Mouse (Mus musculus): ENCODE results near the gene Creld1. TPM values are rescaled to one million over a fixed set of nuclear protein-coding genes. Genes with fewer than 3 reads are reported as not detected.

Creld1 gene
- total and polyA plus RNA-seq, 3 experiments: 3.4 to 12.9 (median 4.3) TPM

GRCm38 (mm10) chr6:113447639-113448038, 35.5 kb upstream of the Creld1 start:
- no peaks in the 10 kb centered on the region for H3K9me3 ChIP-seq (replicated peaks; ENCODE audit: low read length)
- H3K79me2 ChIP-seq (replicated peaks; ENCODE audit: control insufficient read depth, extremely low read depth, insufficient read depth, poor library complexity, severe bottlenecking): peaks cover 12% of the 10 kb centered on the region
- H3K27ac ChIP-seq (ENCODE audit: insufficient read depth, low read depth): no peak overlapping the region
- in situ Hi-C loops (cut with MboI; ENCODE audit: low pct_ligation_motif_present, low pct_unique_long_range_greater_than_20kb, low sequenced_read_pairs) (no loop called here), dilution Hi-C loops (cut with MboI; ENCODE audit: extremely low pct_ligation_motif_present, extremely low pct_unique_long_range_greater_than_20kb, low sequenced_read_pairs) (no loop called here)
- DNase-seq (ENCODE audit: extremely low read depth): no peak
- no peak overlapping the region for H3K9ac ChIP-seq (ENCODE audit: insufficient read depth, low read depth)
- peaks cover 4 to 24% of the 10 kb centered on the region in 2 experiments for H3K4me1 ChIP-seq (ENCODE audit: control insufficient read depth in 1 of 2, insufficient read depth in 2 of 2)
- no peak for TF ChIP-seq PAX5 (IDR thresholded peaks at IDR 0.05; ENCODE audit: low read length)
- no peak for TF ChIP-seq KAT2A (IDR thresholded peaks at IDR 0.05; ENCODE audit: insufficient replicate concordance, low read length)
- TF ChIP-seq JUND (conservative IDR thresholded peaks at IDR 0.05; ENCODE audit: low read depth, low read length): no peak
- TF ChIP-seq ZC3H11A (IDR thresholded peaks at IDR 0.05; ENCODE audit: low read depth, low read length): no peak
- TF ChIP-seq TCF12 (IDR thresholded peaks at IDR 0.05; ENCODE audit: low read depth, low read length): no peak
- TF ChIP-seq ZKSCAN1 (IDR thresholded peaks at IDR 0.05; ENCODE audit: borderline replicate concordance, low read depth, low read length): no peak
- no peak for TF ChIP-seq CHD1 (IDR thresholded peaks at IDR 0.05; ENCODE audit: low read depth, low read length)
- TF ChIP-seq BHLHE40 (IDR thresholded peaks at IDR 0.05; ENCODE audit: low read depth, low read length): no peak
- no peak for TF ChIP-seq EP300 (IDR thresholded peaks at IDR 0.05; ENCODE audit: low read length)
- TF ChIP-seq MEF2A (IDR thresholded peaks at IDR 0.05; ENCODE audit: borderline replicate concordance, low read depth, low read length): no peak
- TF ChIP-seq USF1 (IDR thresholded peaks at IDR 0.05; ENCODE audit: low read depth, low read length): no peak
- TF ChIP-seq RCOR1 (conservative IDR thresholded peaks at IDR 0.05; ENCODE audit: low read depth, low read length): no peak
- TF ChIP-seq MAX (IDR thresholded peaks at IDR 0.05; ENCODE audit: low read length): no peak
- no peak for TF ChIP-seq UBTF (IDR thresholded peaks at IDR 0.05; ENCODE audit: low read depth, low read length)
- TF ChIP-seq ETS1 (conservative IDR thresholded peaks at IDR 0.05; ENCODE audit: low read depth, low read length): no peak
- TF ChIP-seq CTCF (conservative IDR thresholded peaks at IDR 0.05 in 1 of 2, IDR thresholded peaks at IDR 0.05 in 1 of 2; ENCODE audit: low read depth in 2 of 2, low read length in 2 of 2): no peak
- no peak for TF ChIP-seq USF2 (conservative IDR thresholded peaks at IDR 0.05; ENCODE audit: low read depth, low read length)
- H3K27me3 ChIP-seq (replicated peaks): no peaks in the 10 kb centered on the region
- H3K4me2 ChIP-seq (ENCODE audit: insufficient read depth, low read depth, poor library complexity, severe bottlenecking): no peak overlapping the region
- no peak overlapping the region for H3K4me3 ChIP-seq (replicated peaks in 1 of 3; ENCODE audit: low read depth in 2 of 3, low read length in 2 of 3, poor library complexity in 1 of 3)
- H3K36me3 ChIP-seq (replicated peaks in 1 of 2; ENCODE audit: control insufficient read depth in 1 of 2, insufficient read depth in 1 of 2, low read length in 1 of 2): peaks cover 24 to 47% of the 10 kb centered on the region in 2 experiments

- no peaks in the 10 kb centered on the region for H3K27me3 ChIP-seq (replicated peaks)
- no peak overlapping the region for H3K27ac ChIP-seq (ENCODE audit: insufficient read depth, low read depth)
- no peak overlapping the region for H3K4me2 ChIP-seq (ENCODE audit: insufficient read depth, low read depth, poor library complexity, severe bottlenecking)
- in situ Hi-C loops (cut with MboI; ENCODE audit: low pct_ligation_motif_present, low pct_unique_long_range_greater_than_20kb, low sequenced_read_pairs) (no loop called here), dilution Hi-C loops (cut with MboI; ENCODE audit: extremely low pct_ligation_motif_present, extremely low pct_unique_long_range_greater_than_20kb, low sequenced_read_pairs) (no loop called here)
- no peak for TF ChIP-seq MEF2A (IDR thresholded peaks at IDR 0.05; ENCODE audit: borderline replicate concordance, low read depth, low read length)
- TF ChIP-seq ELF1 (IDR thresholded peaks at IDR 0.05; ENCODE audit: low read depth, low read length): no peak
- TF ChIP-seq MAFK (IDR thresholded peaks at IDR 0.05; ENCODE audit: insufficient replicate concordance, low read length): no peak
- TF ChIP-seq NELFE (IDR thresholded peaks at IDR 0.05; ENCODE audit: low read depth, low read length): no peak
- no peak for TF ChIP-seq ZMIZ1 (IDR thresholded peaks at IDR 0.05; ENCODE audit: low read depth, low read length)
- no peak for TF ChIP-seq JUN (IDR thresholded peaks at IDR 0.05; ENCODE audit: insufficient read depth, low read depth, low read length)
- no peak for TF ChIP-seq SIN3A (IDR thresholded peaks at IDR 0.05; ENCODE audit: low read length)
- no peak for TF ChIP-seq CHD1 (IDR thresholded peaks at IDR 0.05; ENCODE audit: low read depth, low read length)
- no peak for TF ChIP-seq GABPA (IDR thresholded peaks at IDR 0.05; ENCODE audit: insufficient replicate concordance, low read depth, low read length)
- DNase-seq (ENCODE audit: extremely low read depth): no peak
- H3K4me3 ChIP-seq (replicated peaks in 1 of 3; ENCODE audit: low read depth in 2 of 3, low read length in 2 of 3, poor library complexity in 1 of 3): no peak overlapping the region
- no peaks in the 10 kb centered on the region for H3K9me3 ChIP-seq (replicated peaks; ENCODE audit: low read length)
- H3K4me1 ChIP-seq (ENCODE audit: control insufficient read depth in 1 of 2, insufficient read depth in 2 of 2): peaks cover 0 to 16% of the 10 kb centered on the region in 2 experiments; a peak in 2 of 4 replicates
- no peaks in the 10 kb centered on the region for H3K79me2 ChIP-seq (replicated peaks; ENCODE audit: control insufficient read depth, extremely low read depth, insufficient read depth, poor library complexity, severe bottlenecking)
- H3K36me3 ChIP-seq (replicated peaks in 1 of 2; ENCODE audit: control insufficient read depth in 1 of 2, insufficient read depth in 1 of 2, low read length in 1 of 2): peaks cover 15 to 27% of the 10 kb centered on the region in 2 experiments
- H3K9ac ChIP-seq (ENCODE audit: insufficient read depth, low read depth): no peak overlapping the region
These were observed 31.3 kb upstream of the Creld1 start for GRCm38 (mm10) chr6:113451839-113452238.

Data from CH12.LX (cell line).